Mouse (Mus musculus): ENCODE measurements around the gene Mdfic. TPM values are rescaled to one million over a fixed set of nuclear protein-coding genes. Genes with fewer than 3 reads are reported as not detected.
"Not testable (repeated sequence)": the region's sequence is repeated elsewhere in the genome, so short reads cannot be mapped to it uniquely, and the experiment has no call there.

Gene Mdfic
- total RNA-seq (2014; rRNA removed) (14.5 and 14.8 TPM in 2 replicates), polyA plus RNA-seq (2012; rRNA removed) (6.4 and 7.1 TPM in 2 replicates)

DNA sequence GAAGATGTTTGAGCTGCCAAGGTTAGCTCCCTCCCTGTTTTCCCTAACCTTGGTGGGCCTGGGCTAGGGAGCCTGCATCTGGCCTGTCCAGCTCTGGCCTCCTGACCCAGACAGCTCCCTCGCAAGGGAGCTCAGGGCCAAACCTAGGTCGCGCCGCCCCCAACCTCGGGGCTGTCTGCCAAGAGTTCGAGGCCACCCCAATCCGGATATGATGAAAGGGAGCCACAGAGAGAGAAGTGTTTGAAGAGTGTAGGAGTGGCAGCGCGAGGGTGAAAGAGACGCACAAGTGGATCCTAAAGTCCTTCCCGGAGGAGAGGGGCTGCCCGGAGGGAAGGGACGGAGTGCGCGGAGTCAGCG is at the start of gene Mdfic:
TSS of gene Mdfic (plus strand) at position 201 of the 357 bp plus-strand sequence.
- Histone ChIP-seq H3K4me1 (ENCODE audit: control insufficient read depth, insufficient read depth, low read length) (peaks cover 7% of the 10 kb centered on the region), H3K27ac (replicated peaks; ENCODE audit: insufficient read depth, low read depth, low read length) (peak within 1 kb of the TSS; percentile 81), H3K9ac (ENCODE audit: low read depth, low read length) (peak within 1 kb of the TSS; percentile 96), H3K27me3 (ENCODE audit: control insufficient read depth, insufficient read depth, low read length) (no peaks in the 10 kb centered on the region), H3K79me2 (ENCODE audit: control insufficient read depth, insufficient read depth, low read length) (peaks cover 5% of the 10 kb centered on the region; the same call in 1 of the 2 replicates), H3K4me3 (ENCODE audit: insufficient read depth, low read depth, low read length) (peak within 1 kb of the TSS; percentile 97), H3K36me3 (ENCODE audit: control insufficient read depth, insufficient read depth, low read length) (0 out of 2 replicates have a peak, but pooled peaks cover under 1% of the 10 kb centered on the region)
- WGBS, result under 1% methylated on average over 16 of the region's 16 CpGs
- no peak for TF ChIP-seq CTCF (IDR thresholded peaks at IDR 0.05; ENCODE audit: low read depth, low read length)
- no peak for TF ChIP-seq POLR2A (IDR thresholded peaks at IDR 0.05; ENCODE audit: extremely low read depth, insufficient read depth, low read length)
- DNase-seq (ENCODE audit: extremely low read depth, low read depth, low spot score), result peak; percentile 74

DNA sequence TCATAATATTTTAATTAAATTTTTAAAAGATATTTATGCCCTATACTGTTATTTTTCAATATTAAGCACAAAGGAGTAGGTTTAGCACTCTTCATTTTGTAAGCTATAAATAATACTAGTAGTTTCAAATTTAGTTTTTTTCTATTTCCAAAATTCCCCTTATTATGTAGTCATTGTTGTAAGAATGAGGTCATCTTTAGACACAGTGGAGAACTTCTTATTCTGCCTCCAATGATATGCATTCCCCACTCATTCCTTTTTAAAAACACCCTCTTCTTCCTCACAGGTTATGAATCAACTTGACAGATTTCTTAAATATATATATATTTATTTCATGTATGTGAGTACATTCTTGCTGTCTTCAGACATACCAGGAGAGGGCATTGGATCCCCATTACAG is 49.1 kb upstream of the Mdfic start:
- no peak overlapping the region for H3K27ac ChIP-seq (replicated peaks; ENCODE audit: insufficient read depth, low read depth, low read length)
- H3K4me3 ChIP-seq (ENCODE audit: insufficient read depth, low read depth, low read length), result no peak overlapping the region
- no peaks in the 10 kb centered on the region for H3K27me3 ChIP-seq (ENCODE audit: control insufficient read depth, insufficient read depth, low read length)
- DNase-seq (ENCODE audit: extremely low read depth, low read depth, low spot score), result peak; percentile 15
- H3K9ac ChIP-seq (ENCODE audit: low read depth, low read length), result no peak overlapping the region
- H3K4me1 ChIP-seq (ENCODE audit: control insufficient read depth, insufficient read depth, low read length), result no peaks in the 10 kb centered on the region
- H3K79me2 ChIP-seq (ENCODE audit: control insufficient read depth, insufficient read depth, low read length), result no peaks in the 10 kb centered on the region
- H3K36me3 ChIP-seq (ENCODE audit: control insufficient read depth, insufficient read depth, low read length), result no peaks in the 10 kb centered on the region
- TF ChIP-seq POLR2A (IDR thresholded peaks at IDR 0.05; ENCODE audit: extremely low read depth, insufficient read depth, low read length) (no peak), CTCF (IDR thresholded peaks at IDR 0.05; ENCODE audit: low read depth, low read length) (no peak)

DNA sequence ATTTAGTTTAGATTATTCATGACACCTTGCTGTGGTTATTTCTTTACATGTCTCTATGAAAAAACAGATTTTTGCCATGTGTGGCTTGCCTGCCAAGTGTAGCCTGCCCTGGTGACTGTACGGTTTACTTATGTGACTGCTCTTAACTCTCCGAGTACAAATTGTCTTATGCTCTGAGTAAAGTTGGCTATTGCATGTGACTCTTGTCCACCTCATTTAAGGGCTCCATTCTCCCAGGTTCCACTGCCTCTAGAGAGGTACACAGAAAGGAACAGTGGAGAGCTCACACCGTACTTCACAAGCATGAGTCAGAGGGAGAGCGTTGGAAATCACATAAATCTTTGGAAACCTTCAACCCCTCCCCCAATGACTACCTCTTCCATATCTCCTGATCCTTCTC is 10.4 kb upstream of the Mdfic start:
- TF ChIP-seq POLR2A (IDR thresholded peaks at IDR 0.05; ENCODE audit: extremely low read depth, insufficient read depth, low read length) (no peak), CTCF (IDR thresholded peaks at IDR 0.05; ENCODE audit: low read depth, low read length) (no peak)
- no peaks in the 10 kb centered on the region for H3K36me3 ChIP-seq (ENCODE audit: control insufficient read depth, insufficient read depth, low read length)
- H3K27ac ChIP-seq (replicated peaks; ENCODE audit: insufficient read depth, low read depth, low read length), result no peak overlapping the region
- WGBS, result 97% methylated on average over 4 of the region's 4 CpGs
- H3K79me2 ChIP-seq (ENCODE audit: control insufficient read depth, insufficient read depth, low read length), result no peaks in the 10 kb centered on the region
- no peak for DNase-seq (ENCODE audit: extremely low read depth, low read depth, low spot score)
- no peak overlapping the region for H3K9ac ChIP-seq (ENCODE audit: low read depth, low read length)
- H3K27me3 ChIP-seq (ENCODE audit: control insufficient read depth, insufficient read depth, low read length), result no peaks in the 10 kb centered on the region
- no peak overlapping the region for H3K4me3 ChIP-seq (ENCODE audit: insufficient read depth, low read depth, low read length)
- H3K4me1 ChIP-seq (ENCODE audit: control insufficient read depth, insufficient read depth, low read length), result no peaks in the 10 kb centered on the region

DNA sequence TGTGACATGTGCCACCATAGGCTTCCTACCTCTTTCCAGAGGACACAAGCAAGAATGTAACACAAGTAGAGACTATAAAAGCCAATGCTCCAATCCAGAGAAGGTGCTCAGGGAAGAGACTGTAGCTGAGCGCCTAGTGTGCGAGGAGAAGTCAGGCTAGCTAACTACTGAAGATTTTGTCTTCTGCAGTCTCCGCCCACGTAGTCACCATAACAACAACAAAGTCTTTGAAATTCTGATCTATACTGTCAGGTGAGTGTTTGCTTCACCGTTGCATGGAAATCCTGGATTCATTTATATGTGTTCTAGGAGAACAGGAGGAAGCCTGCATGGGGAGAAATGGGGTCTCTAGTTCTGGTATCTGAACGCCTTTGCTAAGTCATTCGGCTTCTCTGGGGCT is 9.8 kb upstream of the Mdfic start:
- Histone ChIP-seq H3K79me2 (ENCODE audit: control insufficient read depth, insufficient read depth, low read length) (no peaks in the 10 kb centered on the region), H3K4me3 (ENCODE audit: insufficient read depth, low read depth, low read length) (no peak overlapping the region), H3K27me3 (ENCODE audit: control insufficient read depth, insufficient read depth, low read length) (no peaks in the 10 kb centered on the region), H3K9ac (ENCODE audit: low read depth, low read length) (no peak overlapping the region), H3K36me3 (ENCODE audit: control insufficient read depth, insufficient read depth, low read length) (no peaks in the 10 kb centered on the region), H3K4me1 (ENCODE audit: control insufficient read depth, insufficient read depth, low read length) (no peaks in the 10 kb centered on the region), H3K27ac (replicated peaks; ENCODE audit: insufficient read depth, low read depth, low read length) (no peak overlapping the region)
- 88% methylated on average over 7 of the region's 7 CpGs for WGBS
- no peak for DNase-seq (ENCODE audit: extremely low read depth, low read depth, low spot score)
- no peak for TF ChIP-seq CTCF (IDR thresholded peaks at IDR 0.05; ENCODE audit: low read depth, low read length)
- no peak for TF ChIP-seq POLR2A (IDR thresholded peaks at IDR 0.05; ENCODE audit: extremely low read depth, insufficient read depth, low read length)

DNA sequence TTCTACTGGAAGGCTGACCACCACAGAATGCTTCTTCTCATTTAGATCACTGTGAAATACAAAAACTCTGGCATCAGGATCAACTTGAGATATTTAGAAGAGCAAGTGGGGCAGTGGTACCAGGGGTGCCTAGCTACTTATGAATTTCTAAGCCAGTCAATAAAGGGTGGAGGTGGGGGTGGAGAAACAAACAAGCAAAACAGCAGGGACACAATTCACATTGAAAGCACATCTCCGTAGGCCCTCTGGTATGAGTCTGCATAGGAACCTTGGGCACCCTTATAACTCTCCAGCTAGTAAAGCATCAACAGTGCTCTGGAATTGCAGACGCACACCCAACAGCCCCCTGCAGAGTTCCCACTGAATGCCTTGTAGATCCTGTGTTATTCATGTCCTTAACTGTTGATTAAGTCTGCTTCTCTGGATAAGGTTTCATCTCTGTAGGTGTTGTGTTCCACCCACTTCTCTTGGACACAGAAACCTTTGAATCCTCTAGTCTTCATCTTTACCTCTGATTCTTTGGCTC is 7.5 kb upstream of the Mdfic start:
- H3K9ac ChIP-seq (ENCODE audit: low read depth, low read length), result no peak overlapping the region
- H3K27me3 ChIP-seq (ENCODE audit: control insufficient read depth, insufficient read depth, low read length), result no peaks in the 10 kb centered on the region
- no peaks in the 10 kb centered on the region for H3K36me3 ChIP-seq (ENCODE audit: control insufficient read depth, insufficient read depth, low read length)
- no peak for DNase-seq (ENCODE audit: extremely low read depth, low read depth, low spot score)
- no peaks in the 10 kb centered on the region for H3K4me1 ChIP-seq (ENCODE audit: control insufficient read depth, insufficient read depth, low read length)
- 90% methylated on average over 2 of the region's 2 CpGs for WGBS
- H3K79me2 ChIP-seq (ENCODE audit: control insufficient read depth, insufficient read depth, low read length), result no peaks in the 10 kb centered on the region
- H3K27ac ChIP-seq (replicated peaks; ENCODE audit: insufficient read depth, low read depth, low read length), result no peak overlapping the region
- H3K4me3 ChIP-seq (ENCODE audit: insufficient read depth, low read depth, low read length), result no peak overlapping the region
- TF ChIP-seq CTCF (IDR thresholded peaks at IDR 0.05; ENCODE audit: low read depth, low read length) (no peak), POLR2A (IDR thresholded peaks at IDR 0.05; ENCODE audit: extremely low read depth, insufficient read depth, low read length) (no peak)

DNA sequence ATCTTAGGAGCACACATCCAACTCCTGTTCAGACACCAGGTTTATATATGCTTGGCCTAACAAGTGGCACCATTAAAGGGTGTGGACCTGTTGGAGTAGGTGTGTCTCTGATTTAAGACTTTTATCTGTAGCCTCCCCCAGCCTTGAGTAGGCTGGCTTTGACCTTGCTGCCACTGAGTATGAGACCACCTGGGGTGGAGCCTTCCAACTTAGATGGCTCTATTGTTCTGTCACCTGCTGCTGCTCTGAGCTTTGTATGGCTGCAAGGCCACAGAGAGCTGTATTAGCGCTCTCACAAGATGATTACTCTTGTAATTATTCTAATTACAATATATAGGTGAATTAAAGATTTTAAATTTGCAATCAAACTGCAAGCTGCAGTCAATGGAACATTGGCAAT is 6.4 kb upstream of the Mdfic start:
- not testable (repeated sequence) for H3K9ac ChIP-seq (ENCODE audit: low read depth, low read length); H3K79me2 ChIP-seq (ENCODE audit: control insufficient read depth, insufficient read depth, low read length); H3K4me3 ChIP-seq (ENCODE audit: insufficient read depth, low read depth, low read length); DNase-seq (ENCODE audit: extremely low read depth, low read depth, low spot score); H3K27ac ChIP-seq (replicated peaks; ENCODE audit: insufficient read depth, low read depth, low read length); H3K36me3 ChIP-seq (ENCODE audit: control insufficient read depth, insufficient read depth, low read length); H3K27me3 ChIP-seq (ENCODE audit: control insufficient read depth, insufficient read depth, low read length); H3K4me1 ChIP-seq (ENCODE audit: control insufficient read depth, insufficient read depth, low read length)
- WGBS, result 97% methylated on average over 1 of the region's 1 CpGs

Measured in liver, adult 2 months (tissue).